Mouse (Mus musculus) layer of hippocampus, adult 9-10 months (tissue): ENCODE measurements around the gene Apon.
"Not testable (repeated sequence)": the region's sequence is repeated elsewhere in the genome, so short reads cannot be mapped to it uniquely, and the experiment has no call there.

ENCODE experiments used
- DNase-seq: peaks from one replicate; pipeline ENCODE4 v3.0.0; 2022; ENCODE audit warnings: low spot score

Apon gene

DNA sequence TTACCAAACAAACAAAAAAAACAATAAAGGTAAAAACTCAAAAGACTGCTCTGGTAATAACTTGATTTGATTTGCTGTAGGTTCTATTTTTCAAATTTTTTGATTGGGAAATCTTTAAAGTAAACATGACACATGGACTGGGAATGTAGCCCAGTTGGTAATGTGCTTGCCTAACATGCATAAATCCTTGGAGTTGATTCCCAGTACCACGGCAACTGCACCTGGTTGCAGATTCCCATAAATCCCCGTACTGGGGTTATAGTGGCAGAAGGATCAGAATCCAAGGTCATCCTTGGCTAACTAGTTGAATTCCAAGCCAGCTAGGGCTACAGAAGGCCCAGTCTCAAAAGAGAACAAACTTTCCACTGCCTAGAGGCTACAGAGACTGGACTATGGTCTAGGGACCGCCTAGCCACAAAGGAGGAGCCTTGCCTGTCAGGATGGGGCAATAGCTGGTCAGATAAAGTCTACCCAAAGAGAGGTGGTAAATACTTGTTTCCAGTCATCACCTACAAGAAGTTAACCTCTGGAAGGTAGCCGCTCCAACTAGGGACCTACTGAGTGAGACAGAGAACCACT, at the start of gene Apon:
Gene Apon (plus strand): TSS at position 420 of the 579 bp plus-strand sequence.
- no peak for DNase-seq

- DNase-seq = no peak
These were observed 49.0 kb upstream of the Apon start for GRCm38 (mm10) chr10:128204941-128205340.

GRCm38 (mm10) chr10:128208326-128208725, 45.6 kb upstream of the Apon start:
- no peak for DNase-seq

DNA sequence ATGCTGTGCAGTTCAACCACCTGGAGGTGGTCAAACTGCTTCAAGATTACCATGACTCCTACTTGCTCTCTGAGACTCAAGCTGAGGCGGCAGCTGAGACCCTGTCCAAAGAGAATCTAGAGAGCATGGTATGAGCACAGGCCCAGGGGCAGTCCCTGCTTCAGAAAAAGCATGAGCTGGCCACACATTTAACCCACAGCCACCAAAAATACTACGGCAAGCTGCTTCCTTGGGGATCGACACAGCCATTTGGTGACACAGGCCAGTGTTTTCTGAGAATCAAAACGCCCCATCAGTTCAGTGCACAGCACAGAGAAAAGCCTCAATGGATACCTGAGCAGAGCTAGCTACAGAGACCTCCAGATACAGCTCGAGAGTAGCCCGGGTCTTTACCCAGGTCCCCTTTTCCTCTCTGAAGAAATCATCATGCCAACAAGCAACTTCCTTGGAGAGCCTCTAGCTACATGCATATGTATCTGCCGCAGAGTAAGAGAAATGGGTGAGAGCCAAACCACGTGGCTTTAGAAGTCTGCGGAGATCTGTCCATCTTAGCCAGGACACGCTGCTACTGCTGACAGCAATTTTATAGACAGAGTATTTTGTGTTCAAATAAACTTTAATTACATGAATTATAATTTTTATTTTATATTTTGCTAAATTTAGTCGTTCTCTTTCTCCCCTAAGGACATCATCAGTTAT, 44.4 kb upstream of the Apon start:
- no peak for DNase-seq

- DNase-seq = no peak
These were observed 43.8 kb upstream of the Apon start for GRCm38 (mm10) chr10:128210131-128210530.

DNA sequence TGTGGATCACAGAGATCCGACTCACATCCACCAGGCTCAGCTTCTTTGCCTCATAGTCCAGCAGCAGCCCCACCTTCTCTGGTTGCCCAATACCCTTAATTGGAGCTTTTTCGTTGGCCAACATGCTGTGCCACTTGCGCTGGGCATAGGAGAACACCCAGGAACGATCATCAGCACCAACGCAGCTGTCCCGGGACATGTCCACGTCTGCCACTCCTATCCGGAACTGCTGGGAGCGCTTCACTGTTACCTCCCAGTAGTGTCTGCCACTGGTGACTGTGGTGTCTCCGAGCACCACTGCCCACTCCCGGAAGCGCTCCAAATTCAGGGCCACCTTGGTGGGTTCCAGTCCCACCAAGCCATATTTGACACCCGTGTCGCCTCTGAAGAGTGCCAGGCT, 42.9 kb upstream of the Apon start:
- no peak for DNase-seq

DNA sequence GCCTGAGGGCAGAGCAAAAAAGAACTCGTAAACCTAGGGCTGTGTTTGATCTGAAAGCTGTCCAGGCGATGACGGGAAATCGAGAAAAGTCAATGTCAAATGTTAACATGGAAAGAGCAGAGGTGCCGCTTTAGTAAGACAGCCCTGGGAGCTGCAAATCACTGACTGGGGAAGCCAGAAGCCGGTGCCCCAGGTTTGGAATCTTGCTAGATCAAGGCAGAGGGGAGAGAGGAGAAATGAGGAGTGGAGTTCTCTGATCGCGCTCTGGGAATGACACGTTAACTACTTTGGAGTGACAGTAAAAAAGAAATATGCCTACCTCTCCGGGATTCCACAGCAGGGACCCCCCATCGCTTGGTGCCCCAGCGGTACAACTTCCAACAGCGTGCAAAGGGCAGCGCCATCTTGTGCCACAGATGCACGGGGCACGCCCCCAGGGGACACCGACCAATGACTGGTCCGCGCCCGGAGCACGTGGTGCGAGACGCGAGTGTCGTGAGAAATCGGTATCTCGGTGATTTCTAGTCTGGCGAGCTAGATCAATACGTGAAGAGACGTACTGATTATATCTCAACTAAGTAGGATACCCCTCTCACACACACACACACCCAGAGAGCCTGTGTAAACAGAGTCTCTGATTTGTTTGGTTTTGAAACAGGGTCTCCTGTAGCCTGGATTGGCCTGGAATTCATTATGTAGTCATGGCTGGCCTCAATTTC, 42.3 kb upstream of the Apon start, which contains the start of gene Spryd4:
Gene Spryd4 (minus strand): TSS at position 418 of the 719 bp plus-strand sequence.
- DNase-seq = peak; percentile 72

DNA sequence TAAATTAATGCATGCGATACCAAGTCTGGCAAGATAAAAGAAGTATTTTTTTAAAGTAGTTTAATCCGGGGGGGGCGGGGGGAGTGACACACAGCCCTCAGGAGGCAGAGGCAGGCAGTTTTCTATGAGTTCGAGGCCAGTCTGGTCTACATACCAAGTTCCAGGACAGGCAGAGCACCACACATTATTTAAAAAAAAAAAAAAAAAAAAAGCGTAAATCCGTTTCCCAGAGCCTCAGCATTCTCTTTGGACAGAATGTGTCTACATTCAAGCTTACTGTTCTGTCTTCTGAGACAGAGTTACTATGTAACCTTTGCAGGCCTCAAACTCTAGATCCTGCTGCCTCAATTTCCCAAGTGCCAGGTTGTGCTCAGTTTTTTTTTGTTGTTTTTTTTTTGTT, 41.7 kb upstream of the Apon start:
- no peak for DNase-seq

DNA sequence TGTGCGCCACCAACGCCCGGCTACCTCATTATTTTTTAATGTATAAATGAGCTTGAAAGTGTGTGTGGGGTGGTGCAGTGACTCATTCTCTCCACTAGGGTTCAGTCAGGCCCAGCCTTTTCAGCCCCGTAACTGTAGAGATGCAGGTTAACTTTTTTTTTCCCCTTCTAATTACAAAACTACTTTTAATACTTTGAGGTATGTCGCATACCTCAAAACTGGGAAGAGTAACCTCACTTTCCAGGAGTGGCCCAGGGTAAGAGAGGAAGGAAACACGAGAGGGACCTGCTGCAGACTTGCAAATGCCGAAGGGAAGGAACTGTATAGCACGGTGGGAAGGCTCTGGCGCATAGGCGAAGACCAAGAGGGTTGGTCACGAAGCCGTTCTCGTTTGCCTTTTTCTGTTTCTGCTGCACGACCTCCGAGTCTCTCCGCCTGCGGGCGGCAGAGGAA, 41.0 kb upstream of the Apon start:
- DNase-seq = no peak

- not testable (repeated sequence) for DNase-seq
These were observed 39.8 kb upstream of the Apon start for GRCm38 (mm10) chr10:128214112-128214511.

DNA sequence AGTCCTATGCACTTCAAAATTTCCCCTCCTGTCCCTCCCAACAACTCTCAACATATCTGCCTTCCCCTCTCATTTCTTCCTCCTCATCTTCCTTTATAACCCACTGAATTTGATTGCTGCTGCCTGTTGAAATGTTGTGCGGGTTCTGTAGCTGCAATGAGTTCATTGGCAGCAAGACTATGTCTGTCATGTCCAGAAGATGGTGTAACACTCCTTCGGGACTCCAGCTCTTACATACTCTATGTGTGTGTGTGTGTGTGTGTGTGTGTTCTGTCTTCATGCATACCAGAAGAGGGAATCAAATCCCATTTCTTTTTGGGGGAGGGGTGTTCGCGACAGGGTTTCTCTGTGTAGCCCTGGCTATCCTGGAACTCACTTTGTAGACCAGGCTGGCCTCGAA, 38.9 kb upstream of the Apon start:
- no peak for DNase-seq

DNA sequence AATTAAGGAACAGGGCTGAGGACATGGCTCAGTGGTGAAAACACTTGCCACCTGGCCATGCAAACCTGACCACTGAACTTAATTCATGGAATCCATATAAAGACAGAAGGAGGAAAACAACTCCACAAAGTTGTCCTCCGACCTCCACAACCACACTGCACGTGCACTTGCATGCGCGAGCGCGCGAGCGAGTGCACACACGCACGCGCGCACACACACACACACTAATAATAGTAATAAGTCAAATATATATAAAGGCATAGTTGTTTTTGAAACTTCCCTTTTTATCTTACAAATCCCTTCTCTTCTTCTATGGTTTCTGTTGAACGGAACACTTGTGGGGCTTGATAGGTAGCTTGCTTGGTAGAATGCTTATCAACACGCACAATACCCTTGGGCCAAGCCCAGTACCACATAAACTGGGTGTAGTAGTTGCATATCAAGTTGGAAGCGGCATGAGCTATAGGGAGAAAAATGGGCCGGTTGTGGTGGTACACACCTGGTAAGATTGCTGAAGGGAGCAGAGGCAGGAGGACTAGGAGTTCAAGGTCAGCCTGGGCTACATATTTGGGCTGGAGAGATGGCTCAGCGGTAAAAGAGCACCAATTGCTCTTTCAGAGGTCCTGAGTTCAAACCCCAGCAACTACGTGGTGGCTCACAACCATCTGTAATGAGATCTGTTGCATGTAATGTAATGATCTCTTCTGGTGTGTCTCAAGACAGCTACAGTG, 35.3 kb upstream of the Apon start:
- no peak for DNase-seq

DNA sequence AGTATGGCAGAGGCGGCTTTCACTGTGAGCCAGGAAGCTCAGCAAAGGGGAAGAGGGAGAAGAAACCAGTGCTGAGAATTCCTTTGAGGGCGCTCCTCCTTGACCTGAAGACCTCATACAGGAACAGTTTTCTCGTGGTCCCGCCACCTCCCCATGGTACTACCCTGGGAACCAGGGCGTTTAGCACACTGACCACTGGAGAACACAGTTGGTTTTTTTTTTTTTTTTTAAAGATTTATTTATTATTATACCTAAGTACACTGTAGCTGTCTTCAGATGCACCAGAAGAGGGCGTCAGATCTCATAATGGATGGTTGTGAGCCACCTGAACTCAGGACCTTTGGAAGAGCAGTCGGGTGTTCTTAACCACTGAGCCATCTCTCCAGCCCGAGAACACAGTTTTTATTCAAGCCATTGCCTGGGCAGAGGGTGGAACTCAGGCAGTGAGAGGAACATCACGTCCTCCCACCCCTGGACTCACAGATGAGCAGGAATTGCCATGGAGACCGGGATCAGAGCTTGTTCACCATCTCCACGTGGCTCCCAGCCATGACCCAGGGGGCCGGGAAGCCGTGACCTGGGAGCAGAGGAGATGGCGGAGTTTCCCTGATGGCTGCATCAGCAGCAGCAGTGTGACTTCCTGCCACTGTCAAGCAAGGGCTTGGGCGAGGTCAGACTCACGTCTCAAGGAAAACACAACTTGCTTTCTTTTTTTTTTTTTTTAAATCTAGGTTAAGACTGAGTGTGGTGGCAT, 32.2 kb upstream of the Apon start:
- DNase-seq = no peak

GRCm38 (mm10) chr10:128225064-128225463, 28.8 kb upstream of the Apon start:
- no peak for DNase-seq

GRCm38 (mm10) chr10:128225538-128225937, 28.4 kb upstream of the Apon start, which contains the start of gene Mip:
Mip (plus strand) TSS chr10:128225838.
- no peak for DNase-seq

- no peak for DNase-seq
These were observed 26.3 kb upstream of the Apon start for GRCm38 (mm10) chr10:128227592-128227991.

- DNase-seq = no peak
These were observed 25.9 kb upstream of the Apon start for GRCm38 (mm10) chr10:128228009-128228408.

- DNase-seq = no peak
These were observed 23.3 kb upstream of the Apon start for GRCm38 (mm10) chr10:128230582-128230981.

- no peak for DNase-seq
These were observed 22.8 kb upstream of the Apon start for GRCm38 (mm10) chr10:128231146-128231545.

- peak; percentile 67 for DNase-seq
These were observed 22.0 kb upstream of the Apon start, which contains the start of gene Timeless for GRCm38 (mm10) chr10:128231697-128232419. Timeless (plus strand) TSS chr10:128232065.
